Mouse (Mus musculus): ENCODE measurements at regions not wholly inside any gene's neighbourhood (a gene's known extent, or its start where the extent isn't known, plus 50 kb on each side); places are given as distances from the start of the nearest gene placed in this dataset.

GRCm38 (mm10) chr7:136405391-136405790 lies 489.0 kb upstream of the Mgmt start:
- Histone ChIP-seq H3K36me3 (ENCODE audit: control insufficient read depth, insufficient read depth) (no peaks in the 10 kb centered on the region), H3K9me3 (replicated peaks; ENCODE audit: control insufficient read depth, low read length) (no peaks in the 10 kb centered on the region), H3K27ac (ENCODE audit: low read length) (no peak overlapping the region), H3K9ac (ENCODE audit: low read depth, low read length) (no peak overlapping the region), H3K4me1 (ENCODE audit: control insufficient read depth, low read depth, low read length) (no peaks in the 10 kb centered on the region), H3K4me2 (ENCODE audit: low read depth, low read length) (no peak overlapping the region), H3K27me3 (ENCODE audit: control insufficient read depth, insufficient read depth, low read depth, low read length) (no peaks in the 10 kb centered on the region), H3K4me3 (ENCODE audit: low read depth, low read length) (no peak overlapping the region)
- no peak for ATAC-seq (ENCODE audit: low read depth)
- 68% methylated on average over 8 of the region's 8 CpGs for WGBS (ENCODE audit: insufficient replicate concordance)

- Histone ChIP-seq H3K9ac (ENCODE audit: low read depth, low read length) (no peak overlapping the region), H3K27me3 (ENCODE audit: control insufficient read depth, insufficient read depth, low read depth, low read length) (no peaks in the 10 kb centered on the region), H3K27ac (ENCODE audit: low read length) (no peak overlapping the region), H3K4me3 (ENCODE audit: low read depth, low read length) (no peak overlapping the region), H3K9me3 (replicated peaks; ENCODE audit: control insufficient read depth, low read length) (no peaks in the 10 kb centered on the region), H3K36me3 (ENCODE audit: control insufficient read depth, insufficient read depth) (no peaks in the 10 kb centered on the region), H3K4me1 (ENCODE audit: control insufficient read depth, low read depth, low read length) (no peaks in the 10 kb centered on the region), H3K4me2 (ENCODE audit: low read depth, low read length) (no peak overlapping the region)
- WGBS (ENCODE audit: insufficient replicate concordance): 65% methylated on average over 20 of the region's 20 CpGs
- ATAC-seq (ENCODE audit: low read depth): no peak
Measured at GRCm38 (mm10) chr7:136406258-136407100, 487.9 kb upstream of the Mgmt start.

- Histone ChIP-seq H3K27ac (ENCODE audit: low read length) (no peak overlapping the region), H3K27me3 (ENCODE audit: control insufficient read depth, insufficient read depth, low read depth, low read length) (no peaks in the 10 kb centered on the region), H3K4me2 (ENCODE audit: low read depth, low read length) (no peak overlapping the region), H3K9ac (ENCODE audit: low read depth, low read length) (no peak overlapping the region), H3K9me3 (replicated peaks; ENCODE audit: control insufficient read depth, low read length) (no peaks in the 10 kb centered on the region), H3K4me3 (ENCODE audit: low read depth, low read length) (no peak overlapping the region), H3K36me3 (ENCODE audit: control insufficient read depth, insufficient read depth) (no peaks in the 10 kb centered on the region), H3K4me1 (ENCODE audit: control insufficient read depth, low read depth, low read length) (no peaks in the 10 kb centered on the region)
- no peak for ATAC-seq (ENCODE audit: low read depth)
- 58% methylated on average over 8 of the region's 8 CpGs for WGBS (ENCODE audit: insufficient replicate concordance)
Measured at GRCm38 (mm10) chr7:136414808-136415207, 479.6 kb upstream of the Mgmt start.

GRCm38 (mm10) chr7:136417327-136417726 lies 477.1 kb upstream of the Mgmt start:
- no peaks in the 10 kb centered on the region for H3K27me3 ChIP-seq (ENCODE audit: control insufficient read depth, insufficient read depth, low read depth, low read length)
- no peaks in the 10 kb centered on the region for H3K36me3 ChIP-seq (ENCODE audit: control insufficient read depth, insufficient read depth)
- ATAC-seq (ENCODE audit: low read depth): no peak
- no peaks in the 10 kb centered on the region for H3K9me3 ChIP-seq (replicated peaks; ENCODE audit: control insufficient read depth, low read length)
- no peak overlapping the region for H3K4me2 ChIP-seq (ENCODE audit: low read depth, low read length)
- H3K27ac ChIP-seq (ENCODE audit: low read length): no peak overlapping the region
- no peak overlapping the region for H3K9ac ChIP-seq (ENCODE audit: low read depth, low read length)
- no peak overlapping the region for H3K4me3 ChIP-seq (ENCODE audit: low read depth, low read length)
- WGBS (ENCODE audit: insufficient replicate concordance): 49% methylated on average over 4 of the region's 4 CpGs
- H3K4me1 ChIP-seq (ENCODE audit: control insufficient read depth, low read depth, low read length): no peaks in the 10 kb centered on the region

DNA sequence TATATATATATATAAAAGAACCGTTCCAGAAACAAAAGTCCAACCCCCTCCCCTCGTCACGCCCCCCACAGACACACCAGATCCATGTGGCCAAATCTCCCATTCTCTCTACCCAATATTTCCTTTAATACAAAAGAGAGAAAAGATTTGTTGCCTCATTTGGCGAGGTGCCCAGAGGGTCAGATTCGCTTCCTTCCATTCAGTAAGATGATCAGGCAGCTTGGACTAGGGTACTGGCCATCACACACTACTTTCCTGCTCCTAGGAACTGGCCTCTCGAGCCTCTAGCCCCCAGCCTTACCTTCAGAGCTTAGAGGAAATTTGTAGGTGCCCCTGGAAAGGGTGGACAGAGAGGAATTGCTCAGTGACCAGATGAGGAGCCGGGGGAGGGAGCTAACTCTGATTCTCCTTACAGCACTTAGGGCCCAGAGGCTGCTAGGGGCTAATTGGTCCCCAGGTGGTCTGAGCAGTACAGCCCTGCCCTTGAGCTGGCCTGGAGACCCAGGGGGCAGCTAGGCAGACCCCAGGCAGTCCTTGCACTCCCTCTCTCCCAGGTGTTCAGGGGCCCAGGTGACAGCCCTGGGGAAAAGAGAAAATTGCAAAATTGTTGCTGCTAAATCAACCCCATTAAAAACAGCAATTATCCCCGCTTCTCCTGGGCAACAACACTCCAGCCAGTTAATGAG lies 470.4 kb upstream of the Mgmt start:
- 54% methylated on average over 8 of the region's 8 CpGs for WGBS (ENCODE audit: insufficient replicate concordance)
- H3K27ac ChIP-seq (ENCODE audit: low read length): no peak overlapping the region
- no peak overlapping the region for H3K9ac ChIP-seq (ENCODE audit: low read depth, low read length)
- H3K27me3 ChIP-seq (ENCODE audit: control insufficient read depth, insufficient read depth, low read depth, low read length): no peaks in the 10 kb centered on the region
- no peaks in the 10 kb centered on the region for H3K36me3 ChIP-seq (ENCODE audit: control insufficient read depth, insufficient read depth)
- no peak overlapping the region for H3K4me2 ChIP-seq (ENCODE audit: low read depth, low read length)
- ATAC-seq (ENCODE audit: low read depth): no peak
- H3K4me1 ChIP-seq (ENCODE audit: control insufficient read depth, low read depth, low read length): no peaks in the 10 kb centered on the region
- no peaks in the 10 kb centered on the region for H3K9me3 ChIP-seq (replicated peaks; ENCODE audit: control insufficient read depth, low read length)
- no peak overlapping the region for H3K4me3 ChIP-seq (ENCODE audit: low read depth, low read length)

DNA sequence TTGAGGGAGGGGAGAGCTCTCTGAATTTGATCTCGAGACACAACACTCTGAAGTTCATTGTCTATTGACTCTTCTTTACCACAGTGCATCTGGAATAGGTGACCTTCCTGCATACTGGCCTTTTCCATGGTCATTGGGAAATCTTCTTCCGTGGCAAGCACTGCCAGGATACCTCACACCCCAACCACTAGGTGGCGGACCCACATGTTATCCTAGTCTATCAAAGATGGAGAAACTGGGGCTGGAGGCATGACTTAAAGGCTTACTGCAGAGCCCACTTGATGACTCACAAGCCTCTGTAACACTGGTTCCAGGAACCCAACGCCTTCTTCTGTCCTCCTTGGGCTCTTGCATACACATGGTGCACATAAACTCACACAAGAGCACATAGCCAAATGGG lies 467.2 kb upstream of the Mgmt start:
- Histone ChIP-seq H3K4me2 (ENCODE audit: low read depth, low read length) (no peak overlapping the region), H3K4me3 (ENCODE audit: low read depth, low read length) (no peak overlapping the region), H3K9me3 (replicated peaks; ENCODE audit: control insufficient read depth, low read length) (no peaks in the 10 kb centered on the region), H3K27me3 (ENCODE audit: control insufficient read depth, insufficient read depth, low read depth, low read length) (no peaks in the 10 kb centered on the region), H3K4me1 (ENCODE audit: control insufficient read depth, low read depth, low read length) (no peaks in the 10 kb centered on the region), H3K9ac (ENCODE audit: low read depth, low read length) (no peak overlapping the region), H3K36me3 (ENCODE audit: control insufficient read depth, insufficient read depth) (no peaks in the 10 kb centered on the region), H3K27ac (ENCODE audit: low read length) (no peak overlapping the region)
- ATAC-seq (ENCODE audit: low read depth): no peak
- 43% methylated on average over 4 of the region's 4 CpGs for WGBS (ENCODE audit: insufficient replicate concordance)

- no peak for ATAC-seq (ENCODE audit: low read depth)
- Histone ChIP-seq H3K9me3 (replicated peaks; ENCODE audit: control insufficient read depth, low read length) (no peaks in the 10 kb centered on the region), H3K9ac (ENCODE audit: low read depth, low read length) (no peak overlapping the region), H3K4me1 (ENCODE audit: control insufficient read depth, low read depth, low read length) (no peaks in the 10 kb centered on the region), H3K27me3 (ENCODE audit: control insufficient read depth, insufficient read depth, low read depth, low read length) (no peaks in the 10 kb centered on the region), H3K4me2 (ENCODE audit: low read depth, low read length) (no peak overlapping the region), H3K27ac (ENCODE audit: low read length) (no peak overlapping the region), H3K36me3 (ENCODE audit: control insufficient read depth, insufficient read depth) (no peaks in the 10 kb centered on the region), H3K4me3 (ENCODE audit: low read depth, low read length) (no peak overlapping the region)
- WGBS (ENCODE audit: insufficient replicate concordance): 61% methylated on average over 21 of the region's 21 CpGs
Measured at GRCm38 (mm10) chr7:136430085-136431011, 464.1 kb upstream of the Mgmt start.

DNA sequence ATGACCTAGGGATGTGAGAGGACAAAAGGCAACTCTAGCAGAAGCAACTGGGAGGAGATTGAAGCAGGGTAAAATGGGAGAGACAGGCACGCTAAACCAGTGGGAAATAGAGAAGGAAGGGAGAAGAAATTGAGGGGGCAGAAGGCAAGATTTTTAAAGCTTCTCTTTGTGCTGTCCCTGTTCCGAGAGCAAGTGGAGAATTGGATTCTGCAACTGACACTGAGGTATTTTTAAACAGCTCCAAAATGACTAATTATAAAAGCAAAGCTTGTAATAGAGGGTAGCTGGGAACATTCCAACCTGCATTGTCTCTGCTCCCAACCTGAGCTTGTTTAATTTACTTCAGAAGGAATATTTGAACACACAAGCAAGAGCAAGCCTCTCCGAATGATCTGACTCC lies 460.7 kb upstream of the Mgmt start:
- Histone ChIP-seq H3K27me3 (ENCODE audit: control insufficient read depth, insufficient read depth, low read depth, low read length) (no peaks in the 10 kb centered on the region), H3K27ac (ENCODE audit: low read length) (no peak overlapping the region), H3K4me1 (ENCODE audit: control insufficient read depth, low read depth, low read length) (no peaks in the 10 kb centered on the region), H3K4me2 (ENCODE audit: low read depth, low read length) (no peak overlapping the region), H3K9ac (ENCODE audit: low read depth, low read length) (no peak overlapping the region), H3K36me3 (ENCODE audit: control insufficient read depth, insufficient read depth) (no peaks in the 10 kb centered on the region), H3K9me3 (replicated peaks; ENCODE audit: control insufficient read depth, low read length) (no peaks in the 10 kb centered on the region), H3K4me3 (ENCODE audit: low read depth, low read length) (no peak overlapping the region)
- no peak for ATAC-seq (ENCODE audit: low read depth)
- WGBS (ENCODE audit: insufficient replicate concordance): 41% methylated on average over 3 of the region's 3 CpGs

All from liver, embryonic 16.5 days (tissue).